Mouse (Mus musculus) olfactory bulb, adult 2 months (tissue): ENCODE data around the gene Bcl2.

ENCODE experiments used
- CTCF ChIP-seq: fragments of 200-500 bp; IDR thresholded peaks from 2 replicates; pipeline ENCODE4 v1.5.1; 2012; ENCODE audit warnings: low read depth, mild to moderate bottlenecking, low read length, moderate library complexity; ENCODE audit not compliant: insufficient read depth
- POLR2A ChIP-seq: fragments of 200-500 bp; IDR thresholded peaks from 2 replicates; pipeline ENCODE4 v1.6.1; 2012; ENCODE audit warnings: mild to moderate bottlenecking, low read depth, low read length, moderate library complexity; ENCODE audit not compliant: insufficient read depth

- TF ChIP-seq CTCF (no peak), POLR2A (no peak)
These were observed 28.4 kb downstream of the Bcl2 start for GRCm38 (mm10) chr1:106685702-106686101.
